In genomic region chr5:130170666-130171422, GRCm38 (mm10) we compare ENCODE assay signal across 8 mouse cellular contexts. TPM values are rescaled to one million over a fixed set of nuclear protein-coding genes. Genes with fewer than 3 reads are reported as not detected.
A peak's percentile ranks its signal among the peaks of the same experiment; 100 is the strongest.
DNase-seq lines count a peak whose midpoint lies in the region; ATAC-seq and TF ChIP-seq lines count a peak whose summit lies in the region.

No protein-coding gene starts in this region.

- ATAC-seq in CD4-positive, CD25-positive, alpha-beta regulatory T cell, adult 4 months: peak; percentile 5
- ATAC-seq in limb, embryonic 12.5 days (ENCODE audit: insufficient number of reproducible peaks, insufficient read depth, low FRiP score, low TSS enrichment, low read depth): no peak
- ATAC-seq in neural tube, embryonic 14.5 days (ENCODE audit: low read depth): peak; percentile 10; the same call in 1 of the 2 replicates

- H3K4me3 ChIP-seq in heart, adult 2 months: peak overlapping the region; percentile 92
- peak overlapping the region; percentile 47 for H3K4me3 ChIP-seq in embryonic fibroblast, embryonic 13.5 days (ENCODE audit: insufficient read depth, low read length)
- H3K4me3 ChIP-seq in limb, embryonic 12.5 days (replicated peaks): peak overlapping the region; percentile 89
- peak overlapping the region; percentile 73 for H3K4me3 ChIP-seq in neural tube, embryonic 14.5 days (ENCODE audit: low read depth, low read length)

- DNase-seq in heart, adult 2 months: no peak
- no peak for DNase-seq in heart, postnatal 36 days
- no peak for DNase-seq in left cerebral cortex, adult 8-10 months (ENCODE audit: low spot score in 2 of 2)
- DNase-seq in layer of hippocampus, postnatal 36 days: no peak

- TF ChIP-seq POLR2A in heart, adult 2 months (IDR thresholded peaks at IDR 0.05; ENCODE audit: insufficient read depth, low read depth, low read length): no peak
- TF ChIP-seq POLR2A in embryonic fibroblast, embryonic 13.5 days (IDR thresholded peaks at IDR 0.05; ENCODE audit: low read depth, low read length): no peak; the same call in 1 of the 2 replicates

- peak overlapping the region; percentile 98 for H3K27ac ChIP-seq in heart, adult 2 months
- peak overlapping the region; percentile 56 for H3K27ac ChIP-seq in embryonic fibroblast, embryonic 13.5 days (ENCODE audit: insufficient read depth, low read length)
- peak overlapping the region; percentile 86 for H3K27ac ChIP-seq in limb, embryonic 12.5 days
- peak overlapping the region; percentile 79 for H3K27ac ChIP-seq in neural tube, embryonic 14.5 days (ENCODE audit: low read depth, low read length)

- H3K79me2 ChIP-seq in heart, adult 2 months (replicated peaks; ENCODE audit: control insufficient read depth, insufficient read depth, low read length): peaks cover 2% of the 10 kb centered on the region; the same call in 1 of the 2 replicates

- no peaks in the 10 kb centered on the region for H3K9me3 ChIP-seq in limb, embryonic 12.5 days
- H3K9me3 ChIP-seq in neural tube, embryonic 14.5 days (ENCODE audit: control insufficient read depth, low read length): no peaks in the 10 kb centered on the region

- intact Hi-C loops in heart, adult 2 months (cut with DNase I): loop anchor here (2.0 to 10.0 kb wide), 4 partner anchors 26 to 1146 kb away; partner anchors contain the start of genes Kctd7, Ran and Vkorc1l1
- intact Hi-C loops in heart, postnatal 36 days (cut with DNase I): loop anchor here (2.0 to 5.0 kb wide), 3 partner anchors 26 to 229 kb away; partner anchors contain the start of genes Kctd7 and Vkorc1l1

- H3K4me1 ChIP-seq in heart, adult 2 months (ENCODE audit: control insufficient read depth, insufficient read depth, low read length): peaks cover 7% of the 10 kb centered on the region
- H3K4me1 ChIP-seq in embryonic fibroblast, embryonic 13.5 days (ENCODE audit: control insufficient read depth, insufficient read depth, low read length): peaks cover 11% of the 10 kb centered on the region; the same call in 1 of the 2 replicates
- peaks cover 18% of the 10 kb centered on the region for H3K4me1 ChIP-seq in limb, embryonic 12.5 days (replicated peaks)
- peaks cover 21% of the 10 kb centered on the region for H3K4me1 ChIP-seq in neural tube, embryonic 14.5 days (ENCODE audit: control insufficient read depth, insufficient read depth, low read length)

- no peaks in the 10 kb centered on the region for H3K27me3 ChIP-seq in heart, adult 2 months (ENCODE audit: control insufficient read depth, insufficient read depth, low read length)
- no peaks in the 10 kb centered on the region for H3K27me3 ChIP-seq in limb, embryonic 12.5 days
- H3K27me3 ChIP-seq in neural tube, embryonic 14.5 days (ENCODE audit: control insufficient read depth, insufficient read depth, low read length): no peaks in the 10 kb centered on the region

- no peak for TF ChIP-seq EP300 in heart, adult 2 months (IDR thresholded peaks at IDR 0.05; ENCODE audit: insufficient read depth, low read depth, low read length)

- peaks cover 3% of the 10 kb centered on the region for H3K36me3 ChIP-seq in heart, adult 2 months (ENCODE audit: control insufficient read depth, insufficient read depth, low read length)
- H3K36me3 ChIP-seq in limb, embryonic 12.5 days: no peaks in the 10 kb centered on the region
- H3K36me3 ChIP-seq in neural tube, embryonic 14.5 days (ENCODE audit: control insufficient read depth, insufficient read depth, low read length): no peaks in the 10 kb centered on the region

- peak overlapping the region; percentile 88 for H3K9ac ChIP-seq in heart, adult 2 months (ENCODE audit: low read depth, low read length)
- peak overlapping the region; percentile 89 for H3K9ac ChIP-seq in limb, embryonic 12.5 days (replicated peaks)
- peak overlapping the region; percentile 84 for H3K9ac ChIP-seq in neural tube, embryonic 14.5 days (replicated peaks; ENCODE audit: low read depth, low read length)

- 7% methylated on average over 6 of the region's 6 CpGs for WGBS in heart, adult 2 months
- WGBS in limb, embryonic 12.5 days: 18% methylated on average over 6 of the region's 6 CpGs
- WGBS in neural tube, embryonic 14.5 days: 11% methylated on average over 6 of the region's 6 CpGs

- no peak for TF ChIP-seq CTCF in heart, adult 2 months (IDR thresholded peaks at IDR 0.05)
- no peak for TF ChIP-seq CTCF in embryonic fibroblast, embryonic 13.5 days (IDR thresholded peaks at IDR 0.05; ENCODE audit: borderline replicate concordance, insufficient read depth, low read length)

- H3K4me2 ChIP-seq in limb, embryonic 12.5 days: peak overlapping the region; percentile 80
- peak overlapping the region; percentile 85 for H3K4me2 ChIP-seq in neural tube, embryonic 14.5 days (ENCODE audit: low read depth, low read length)

RNA-seq across cellular contexts. Expression of gene Rabgef1, which starts 0.8 kb away (rescaled TPM):
- total RNA-seq in heart, adult 2 months (2021): 10 to 100 TPM; 19.6 to 25.5 TPM
- 15.2 and 15.6 TPM in 2 replicates for polyA plus RNA-seq in heart, adult 2 months (2012; rRNA removed)
- total RNA-seq in heart, postnatal 36 days (2021): 10 to 100 TPM; 20.6 to 21.2 TPM
- 10 to 100 TPM; 32.1 to 43.4 TPM for polyA plus RNA-seq in CD4-positive, CD25-positive, alpha-beta regulatory T cell, adult 4 months (2017; shearing (Covaris generic))
- polyA plus RNA-seq in embryonic fibroblast, embryonic 13.5 days (2011; ENCODE audit: insufficient read length, low read depth, missing spikeins): 21.8 and 27.7 TPM in 2 replicates
- polyA plus RNA-seq in limb, embryonic 12.5 days (2016; fragmentation: Nextera tagmentation; extraction: Ambion mirVana): 26.8 and 26.9 TPM in 2 replicates
- polyA plus RNA-seq in neural tube, embryonic 14.5 days (2014; fragmentation: Nextera tagmentation; extraction: Ambion mirVana): 40.0 and 41.1 TPM in 2 replicates
- total RNA-seq in left cerebral cortex, adult 8-10 months (2022): 10 to 100 TPM; 50.7 to 60.7 (median 53.0) TPM
- total RNA-seq in layer of hippocampus, postnatal 36 days (2021): 10 to 100 TPM; 51.3 to 53.3 TPM

RNA-seq across cellular contexts. Expression of gene Kctd7, which starts 26.2 kb away (rescaled TPM):
- total RNA-seq in heart, adult 2 months (2021): 1 to 10 TPM; 1.5 to 3.7 TPM
- 2.5 and 3.1 TPM in 2 replicates for polyA plus RNA-seq in heart, adult 2 months (2012; rRNA removed)
- total RNA-seq in heart, postnatal 36 days (2021): 1 to 10 TPM; 1.8 to 2.9 TPM
- polyA plus RNA-seq in CD4-positive, CD25-positive, alpha-beta regulatory T cell, adult 4 months (2017; shearing (Covaris generic)): 1 to 10 TPM; 2.2 to 2.8 TPM
- 3.6 and 4.4 TPM in 2 replicates for polyA plus RNA-seq in embryonic fibroblast, embryonic 13.5 days (2011; ENCODE audit: insufficient read length, low read depth, missing spikeins)
- polyA plus RNA-seq in limb, embryonic 12.5 days (2016; fragmentation: Nextera tagmentation; extraction: Ambion mirVana): 6.3 and 6.9 TPM in 2 replicates
- polyA plus RNA-seq in neural tube, embryonic 14.5 days (2014; fragmentation: Nextera tagmentation; extraction: Ambion mirVana): 16.1 and 17.5 TPM in 2 replicates
- 10 to 100 TPM; 10.6 to 15.2 (median 13.0) TPM for total RNA-seq in left cerebral cortex, adult 8-10 months (2022)
- 10 to 100 TPM in 1 of 2 experiments, 1 to 10 TPM in 1; 9.8 to 13.0 TPM for total RNA-seq in layer of hippocampus, postnatal 36 days (2021)

RNA-seq across cellular contexts. Expression of gene Tmem248, which starts 46.0 kb away (rescaled TPM):
- total RNA-seq in heart, adult 2 months (2021): 10 to 100 TPM; 35.7 to 46.1 TPM
- 20.8 and 26.1 TPM in 2 replicates for polyA plus RNA-seq in heart, adult 2 months (2012; rRNA removed)
- 10 to 100 TPM; 34.4 to 38.5 TPM for total RNA-seq in heart, postnatal 36 days (2021)
- polyA plus RNA-seq in CD4-positive, CD25-positive, alpha-beta regulatory T cell, adult 4 months (2017; shearing (Covaris generic)): 10 to 100 TPM; 10.7 to 15.0 TPM
- polyA plus RNA-seq in embryonic fibroblast, embryonic 13.5 days (2011; ENCODE audit: insufficient read length, low read depth, missing spikeins): 42.9 and 54.2 TPM in 2 replicates
- polyA plus RNA-seq in limb, embryonic 12.5 days (2016; fragmentation: Nextera tagmentation; extraction: Ambion mirVana): 36.4 and 37.2 TPM in 2 replicates
- 31.0 and 32.8 TPM in 2 replicates for polyA plus RNA-seq in neural tube, embryonic 14.5 days (2014; fragmentation: Nextera tagmentation; extraction: Ambion mirVana)
- 10 to 100 TPM; 45.9 to 56.3 (median 50.4) TPM for total RNA-seq in left cerebral cortex, adult 8-10 months (2022)
- 10 to 100 TPM; 39.0 to 41.0 TPM for total RNA-seq in layer of hippocampus, postnatal 36 days (2021)
